34 mouse cellular contexts compared by ENCODE assay signal in the genomic region with DNA sequence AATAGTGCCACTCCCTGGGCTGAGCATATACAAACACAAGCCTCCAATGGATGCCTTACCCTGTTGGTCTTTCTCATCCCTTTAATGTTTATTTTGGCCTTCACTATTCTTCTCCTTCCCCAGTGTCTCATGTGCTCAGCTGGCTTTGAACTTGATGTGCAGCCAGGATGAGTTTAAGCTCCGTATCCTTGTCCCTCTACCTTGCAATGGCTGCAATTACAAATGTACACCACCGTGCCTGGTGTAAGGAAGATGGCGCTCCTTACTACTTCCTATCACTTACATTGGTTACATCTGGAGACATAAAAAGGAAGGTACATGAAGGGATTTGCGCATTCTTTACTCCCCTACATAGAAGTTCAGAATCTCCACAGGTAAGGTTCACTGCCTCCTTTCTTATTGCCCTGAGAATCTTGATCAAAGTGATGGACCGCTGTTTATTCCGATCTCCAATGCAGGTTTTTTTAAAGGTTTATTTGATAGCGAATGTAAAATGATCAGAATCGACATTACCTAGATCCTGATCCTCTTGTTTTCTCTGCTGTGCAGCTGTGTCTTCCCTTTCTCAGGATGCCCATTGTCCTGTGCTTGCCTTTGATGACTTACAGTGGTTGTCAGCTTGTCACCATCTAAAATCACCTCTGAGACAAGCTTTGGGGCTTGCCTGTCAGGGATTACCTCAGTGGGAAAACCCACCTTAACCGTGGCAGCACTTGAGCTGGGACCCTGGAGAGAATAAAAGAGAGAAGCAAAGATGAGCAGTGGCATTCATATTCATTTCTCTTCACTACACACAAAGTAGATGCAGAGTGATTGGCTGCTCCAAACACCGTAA.
"Had no signal": no experiment of that assay in that cellular context is flagged by ENCODE, and none has a peak within 500 bp of the region (broad histone marks: within the 10 kb centered on the region; RNA-seq: fewer than 3 reads in every experiment).

No protein-coding gene starts in this region.

- H3K4me2 ChIP-seq: heart, embryonic 11.5 days; heart, embryonic 13.5 days; heart, embryonic 15.5 days; hindbrain, embryonic 12.5 days; hindbrain, embryonic 13.5 days; hindbrain, embryonic 14.5 days; hindbrain, embryonic 15.5 days; intestine, embryonic 15.5 days; kidney, embryonic 15.5 days had no signal

- H3K9me3 ChIP-seq: heart, embryonic 10.5 days; heart, embryonic 13.5 days; heart, embryonic 15.5 days; hindbrain, embryonic 10.5 days; hindbrain, embryonic 12.5 days; hindbrain, embryonic 13.5 days; hindbrain, embryonic 15.5 days; intestine, embryonic 15.5 days; kidney, embryonic 15.5 days had no signal

- H3K4me3 ChIP-seq: heart, embryonic 10.5 days; heart, embryonic 13.5 days; heart, embryonic 15.5 days; hindbrain, embryonic 10.5 days; hindbrain, embryonic 12.5 days; hindbrain, embryonic 13.5 days; hindbrain, embryonic 15.5 days; intestine, embryonic 15.5 days; kidney, embryonic 15.5 days; layer of hippocampus, adult 2 months; left cerebral cortex, adult 2 months had no signal

- H3K27ac ChIP-seq: heart, embryonic 10.5 days; heart, embryonic 13.5 days; heart, embryonic 15.5 days; hindbrain, embryonic 10.5 days; hindbrain, embryonic 12.5 days; hindbrain, embryonic 13.5 days; hindbrain, embryonic 14.5 days; hindbrain, embryonic 15.5 days; hindbrain, postnatal 0 days; intestine, embryonic 15.5 days; kidney, embryonic 15.5 days; kidney, postnatal 0 days; layer of hippocampus, adult 2 months; left cerebral cortex, adult 2 months had no signal

- H3K9ac ChIP-seq: heart, embryonic 13.5 days; heart, embryonic 15.5 days; hindbrain, embryonic 12.5 days; hindbrain, embryonic 13.5 days; hindbrain, embryonic 14.5 days; hindbrain, embryonic 15.5 days; intestine, embryonic 15.5 days; kidney, embryonic 15.5 days had no signal

- H3K36me3 ChIP-seq: heart, embryonic 10.5 days; heart, embryonic 13.5 days; heart, embryonic 15.5 days; hindbrain, embryonic 10.5 days; hindbrain, embryonic 12.5 days; hindbrain, embryonic 13.5 days; hindbrain, embryonic 15.5 days; intestine, embryonic 15.5 days; kidney, embryonic 15.5 days had no signal

- H3K4me1 ChIP-seq: heart, embryonic 10.5 days; hindbrain, embryonic 10.5 days; hindbrain, embryonic 12.5 days; hindbrain, embryonic 13.5 days; hindbrain, embryonic 15.5 days; intestine, embryonic 15.5 days; kidney, embryonic 15.5 days had no signal

- ATAC-seq: hindbrain, embryonic 16.5 days; hindbrain, postnatal 0 days; inflammation-experienced regulatory T-cells, adult 6 months; intestine, embryonic 15.5 days; intestine, embryonic 16.5 days; intestine, postnatal 0 days had no signal

- DNase-seq: heart, postnatal 14 days; heart, postnatal 36 days; heart, postnatal 4 days; kidney, adult 11 months; kidney, adult 18-20 months; kidney, adult 2 months; kidney, adult 8-10 months; kidney, adult 9 months; kidney, postnatal 10 days; kidney, postnatal 14 days; kidney, postnatal 25 days; kidney, postnatal 36 days; kidney, postnatal 4 days; layer of hippocampus, adult 9-11 months; layer of hippocampus, postnatal 36 days had no signal

- H3K27me3 ChIP-seq: heart, embryonic 13.5 days; heart, embryonic 15.5 days; hindbrain, embryonic 12.5 days; hindbrain, embryonic 13.5 days; hindbrain, embryonic 15.5 days; intestine, embryonic 15.5 days; kidney, embryonic 15.5 days had no signal
